Mouse (Mus musculus): ENCODE results near the gene Siah1a.

The Siah1a gene

GRCm38 (mm10) chr8:86744313-86745220 is 1.2 kb downstream of the Siah1a start:
- no peak for DNase-seq

DNA sequence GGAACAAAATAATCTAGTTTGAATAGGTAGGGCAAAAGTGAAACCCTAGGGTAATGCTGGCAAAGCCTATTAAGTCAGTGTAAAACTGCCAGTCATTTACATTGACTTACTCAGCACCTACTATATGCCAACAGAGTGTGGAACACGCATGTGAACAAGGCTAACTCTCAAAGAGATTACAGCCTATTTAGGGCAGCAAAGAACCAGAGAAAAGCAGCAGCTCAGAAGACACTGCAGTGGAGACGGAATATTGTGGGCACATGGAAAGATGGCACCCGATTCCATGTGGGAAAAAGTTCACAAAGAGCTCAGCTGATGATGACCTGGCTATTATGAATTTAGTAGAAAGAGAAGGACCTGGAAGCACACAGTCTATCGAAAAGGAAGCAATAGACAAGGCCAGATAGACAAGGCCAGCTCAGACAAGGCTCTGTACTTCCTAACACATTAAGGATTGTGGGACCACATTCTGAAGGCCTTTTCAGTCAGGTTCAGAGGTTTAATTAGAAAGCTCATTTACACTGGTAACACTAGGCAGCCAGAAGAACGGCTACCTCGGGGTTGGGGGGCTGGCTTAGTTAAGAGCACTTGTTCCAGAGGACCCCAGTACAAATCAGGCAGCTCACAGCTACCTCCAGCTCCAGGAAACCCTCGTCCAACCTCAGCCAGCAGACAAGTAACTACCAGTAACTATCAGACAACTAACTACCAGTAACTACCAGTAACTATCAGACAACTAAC is 3.0 kb downstream of the Siah1a start:
- no peak for DNase-seq

- no peak for DNase-seq
Observed at GRCm38 (mm10) chr8:86741627-86742026, 4.1 kb downstream of the Siah1a start.

- DNase-seq: no peak
Observed at GRCm38 (mm10) chr8:86740899-86741298, 4.8 kb downstream of the Siah1a start.

- no peak for DNase-seq
Observed at GRCm38 (mm10) chr8:86735446-86736111, 10.2 kb downstream of the Siah1a start.

DNA sequence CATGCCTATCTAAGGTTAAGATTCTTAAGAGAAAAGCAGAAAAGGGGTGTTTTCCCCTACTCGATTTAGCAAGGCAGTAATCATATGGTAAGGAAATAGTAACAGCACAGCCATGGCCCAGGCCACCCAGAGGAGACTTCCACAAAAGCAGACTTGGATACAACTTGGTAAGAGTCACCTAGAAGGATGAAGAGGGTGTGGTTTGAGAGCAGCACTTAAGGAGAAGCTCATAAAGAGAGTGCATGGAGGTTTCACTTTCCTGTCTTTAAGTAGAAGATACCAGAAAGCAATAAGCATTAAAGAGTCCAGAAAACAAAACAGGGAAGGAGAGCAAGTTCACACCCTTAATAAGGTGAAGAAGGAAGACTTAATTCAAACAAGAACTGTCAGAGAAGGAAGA is 10.8 kb downstream of the Siah1a start:
- DNase-seq: no peak

- DNase-seq: no peak
Observed at GRCm38 (mm10) chr8:86734171-86734570, 11.6 kb downstream of the Siah1a start.

DNA sequence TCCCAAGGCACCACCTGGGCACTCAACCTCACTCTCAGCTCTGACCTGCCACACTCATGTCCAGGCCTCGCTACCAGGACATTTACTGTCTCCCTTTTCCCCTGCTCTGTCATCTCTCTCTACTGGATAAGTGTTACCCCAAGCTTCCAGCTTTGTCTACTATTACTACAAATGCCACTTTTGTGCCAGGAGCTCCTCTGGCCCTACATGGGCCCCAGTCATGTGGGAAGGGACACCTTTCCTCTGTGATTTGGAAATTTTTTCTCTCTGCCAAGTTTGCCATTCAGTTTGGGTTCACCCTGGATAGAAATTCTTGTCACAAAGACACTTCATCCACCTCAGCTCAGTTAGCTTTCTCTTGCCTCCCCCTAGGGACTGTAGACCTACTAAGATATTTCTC is 14.9 kb downstream of the Siah1a start:
- DNase-seq: no peak

DNA sequence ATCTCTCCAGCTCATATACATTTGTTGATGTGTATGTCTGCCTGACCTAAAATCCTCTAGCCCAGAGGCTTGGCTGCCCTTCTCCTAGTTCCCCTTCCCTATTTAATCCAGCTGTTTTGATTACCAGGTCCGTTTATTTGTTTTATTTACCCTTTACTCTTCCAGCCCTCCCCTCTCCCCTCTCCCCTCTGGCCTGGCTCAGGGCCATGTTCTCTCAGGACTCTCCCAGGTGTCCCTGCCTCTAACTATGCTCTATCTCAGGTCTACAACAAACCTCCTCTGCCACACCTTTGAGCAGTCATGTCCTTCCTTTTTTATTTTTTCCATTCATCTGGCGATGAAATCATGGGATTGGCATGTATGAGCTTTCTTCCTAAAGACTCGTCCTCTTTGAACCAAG is 15.4 kb downstream of the Siah1a start:
- DNase-seq: no peak

DNA sequence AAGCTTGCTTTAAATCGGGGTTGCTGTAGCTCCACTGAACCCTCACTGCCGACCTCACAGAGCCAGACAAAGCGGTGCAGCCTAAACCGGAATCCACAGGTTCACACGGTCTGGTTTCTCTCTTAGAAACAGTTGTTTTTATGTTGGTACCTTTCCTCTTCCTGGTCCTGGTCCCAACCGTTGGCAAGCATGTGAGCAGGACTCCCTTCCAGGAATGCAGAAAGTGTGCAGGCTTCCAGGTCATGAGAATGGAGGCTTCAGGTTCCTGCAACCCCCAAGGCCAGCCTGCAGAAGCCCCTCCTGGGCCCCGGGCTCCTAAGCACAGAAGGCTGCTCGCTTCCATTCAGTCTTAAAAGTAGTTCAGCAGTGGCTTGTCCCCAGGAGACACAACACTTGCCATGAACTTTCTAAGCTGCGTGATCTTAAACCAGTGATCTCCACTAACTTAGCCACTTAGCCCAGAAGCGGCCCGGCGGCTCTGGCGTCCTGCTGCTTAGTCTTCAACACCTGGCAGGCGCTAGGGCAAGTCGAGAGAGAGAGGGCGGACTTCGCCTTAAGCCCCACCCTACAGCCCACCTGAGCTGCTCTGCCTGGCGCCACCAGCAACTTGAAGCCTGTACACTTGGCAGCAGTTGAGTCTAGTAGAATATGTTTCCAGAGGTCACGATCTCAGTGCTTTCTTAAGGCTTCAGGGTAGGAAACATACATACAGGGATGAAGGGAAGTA is 17.3 kb downstream of the Siah1a start:
- DNase-seq: peak; percentile 20

DNA sequence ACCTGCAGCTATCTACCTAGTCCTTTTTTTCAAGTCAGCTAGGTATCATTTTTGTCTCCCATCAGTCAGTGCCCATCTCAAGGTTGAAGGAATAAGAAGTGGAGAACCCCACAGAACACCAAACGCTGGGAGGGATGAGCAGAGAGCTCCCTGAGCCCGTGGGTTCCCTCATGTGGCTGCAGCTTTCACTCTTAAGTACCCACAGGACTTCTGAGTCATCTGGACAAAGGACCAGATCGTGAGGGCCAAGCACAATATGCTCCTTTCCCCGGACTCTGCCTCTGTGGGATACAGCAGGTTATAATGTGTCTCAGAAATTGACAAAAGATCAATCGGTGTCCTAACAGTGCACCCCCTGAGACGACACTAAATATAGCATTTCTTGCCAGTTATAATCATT is 18.8 kb downstream of the Siah1a start:
- DNase-seq: no peak

- no peak for DNase-seq
Observed at GRCm38 (mm10) chr8:86721490-86721889, 24.2 kb downstream of the Siah1a start.

GRCm38 (mm10) chr8:86720756-86721459 is 24.8 kb downstream of the Siah1a start:
- no peak for DNase-seq

DNA sequence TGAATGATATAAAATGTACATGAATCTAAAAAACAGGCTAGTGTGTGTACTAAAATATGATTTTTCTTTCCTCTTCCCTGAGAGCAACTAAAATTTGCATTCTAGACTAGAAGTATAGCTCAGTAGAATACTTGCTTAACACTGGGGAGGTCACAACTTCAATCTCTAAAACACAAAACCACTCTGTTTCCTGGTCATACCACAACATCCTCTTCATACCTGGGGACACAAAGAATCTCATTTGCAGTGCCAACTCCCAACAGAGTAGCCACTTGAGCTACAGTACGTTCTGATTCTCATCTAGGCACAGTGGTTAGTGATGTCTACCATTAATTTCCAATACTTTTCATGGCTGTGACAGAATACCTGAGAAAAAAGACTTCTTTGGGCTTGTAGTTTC is 26.4 kb downstream of the Siah1a start:
- no peak for DNase-seq

- DNase-seq: no peak
Observed at GRCm38 (mm10) chr8:86718332-86718994, 27.3 kb downstream of the Siah1a start.

GRCm38 (mm10) chr8:86713407-86714188 is 32.1 kb downstream of the Siah1a start:
- DNase-seq: no peak

DNA sequence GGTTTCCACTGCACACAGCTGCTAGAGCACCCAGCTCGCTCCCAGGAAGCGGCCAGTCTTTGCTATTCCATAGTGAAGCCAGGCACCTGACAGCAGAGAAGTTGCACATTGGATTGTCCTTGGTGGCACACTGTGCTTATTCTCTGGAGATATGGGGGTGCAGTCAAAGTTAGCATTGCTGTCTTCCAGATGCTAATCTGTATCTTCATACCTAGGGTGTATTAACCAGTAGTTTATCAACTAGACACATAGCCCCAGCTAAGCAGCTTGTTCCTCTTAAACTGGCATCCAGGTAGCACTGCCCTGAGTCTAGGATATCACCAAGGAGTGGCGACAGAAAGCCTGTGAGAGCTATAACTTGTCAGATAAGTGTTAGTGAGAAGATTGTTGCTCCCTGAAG is 33.1 kb downstream of the Siah1a start:
- DNase-seq: no peak

DNA sequence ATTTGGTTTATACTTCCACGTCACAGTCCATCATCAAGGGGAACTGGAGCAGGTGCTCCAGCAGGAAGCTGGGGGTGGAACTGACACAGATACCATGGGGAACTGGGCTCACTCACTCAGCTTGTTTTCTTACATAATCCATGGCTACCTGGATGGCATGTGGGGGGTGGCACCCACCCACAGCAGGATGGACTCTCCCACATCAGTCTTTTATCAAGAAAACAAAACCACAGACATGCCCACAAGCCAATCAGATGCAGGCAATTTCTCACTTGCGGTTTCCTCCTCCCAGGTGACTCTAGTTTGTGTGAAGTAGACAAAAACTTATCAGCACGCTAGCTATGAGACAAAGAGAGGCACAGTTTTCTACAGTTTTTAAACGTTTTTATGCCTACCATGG is 37.9 kb downstream of the Siah1a start:
- no peak for DNase-seq

GRCm38 (mm10) chr8:86706756-86707155 is 39.0 kb downstream of the Siah1a start:
- DNase-seq: no peak

DNA sequence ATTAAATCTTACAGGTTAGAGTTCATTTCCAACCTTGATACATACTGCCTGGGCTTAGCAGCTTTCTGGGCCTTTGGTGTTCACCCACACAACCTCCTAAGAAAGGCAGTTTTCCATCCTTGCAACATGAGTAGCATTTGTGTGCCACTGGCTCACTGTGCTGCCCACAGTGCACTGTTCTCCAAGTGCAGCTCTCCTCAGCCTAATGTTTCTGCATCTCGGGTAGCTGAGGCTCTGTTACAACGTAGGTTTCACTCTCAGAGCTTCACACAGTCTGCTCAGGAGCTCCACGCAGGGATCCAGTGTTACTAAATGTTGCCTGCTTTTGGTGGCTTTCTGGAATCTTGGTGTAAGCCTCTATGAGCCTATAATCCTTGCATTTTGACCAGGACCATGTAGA is 40.4 kb downstream of the Siah1a start:
- no peak for DNase-seq

- DNase-seq: no peak
Observed at GRCm38 (mm10) chr8:86702453-86702852, 43.3 kb downstream of the Siah1a start.

Data from lung, postnatal 14 days (tissue).